Mouse (Mus musculus) spleen, adult 2 months (tissue): ENCODE measurements at regions not wholly inside any gene's neighbourhood (a gene's known extent, or its start where the extent isn't known, plus 50 kb on each side); places are given as distances from the start of the nearest gene placed in this dataset.

Source experiments
- DNase-seq, 2 experiments: peaks; one replicate each; pipeline versions ENCODE4 v3.0.0 to v3.0.0-alpha.2; 2012 to 2021; ENCODE audit warnings: low spot score in 2 of 2, low read depth in 1 of 2
- H3K27ac ChIP-seq: fragments of 200-500 bp; 2 replicates; pipeline ENCODE4 v1.5.1; 2012; ENCODE audit warnings: low read length, inconsistent platforms; ENCODE audit not compliant: insufficient read depth
- H3K27me3 ChIP-seq: fragments of 200-500 bp; 2 replicates; pipeline ENCODE4 v1.6.1; 2012; ENCODE audit warnings: mild to moderate bottlenecking, moderate library complexity, low read length, inconsistent platforms; ENCODE audit not compliant: control insufficient read depth, insufficient read depth
- H3K36me3 ChIP-seq: fragments of 200-500 bp; 2 replicates; pipeline ENCODE4 v1.6.1; 2012; ENCODE audit warnings: mild to moderate bottlenecking, low read length, inconsistent platforms; ENCODE audit not compliant: control insufficient read depth, insufficient read depth
- H3K4me1 ChIP-seq: fragments of 200-500 bp; 2 replicates; pipeline ENCODE4 v1.6.1; 2011; ENCODE audit warnings: inconsistent platforms; ENCODE audit not compliant: control insufficient read depth, insufficient read depth, insufficient read length
- H3K4me3 ChIP-seq: fragments of 200-500 bp; 2 replicates; pipeline ENCODE4 v1.5.1; 2011; ENCODE audit warnings: mild to moderate bottlenecking, inconsistent platforms; ENCODE audit not compliant: insufficient read depth, insufficient read length; ENCODE audit errors: extremely low read depth
- CTCF ChIP-seq: fragments of 200-500 bp; IDR thresholded peaks from 2 replicates; pipeline ENCODE4 v1.5.1; 2011; ENCODE audit warnings: mild to moderate bottlenecking, inconsistent platforms; ENCODE audit not compliant: insufficient read depth, insufficient read length, insufficient replicate concordance; ENCODE audit errors: extremely low read depth
- POLR2A ChIP-seq: fragments of 200-500 bp; IDR thresholded peaks from 2 replicates; pipeline ENCODE4 v1.6.1; 2011; ENCODE audit warnings: low read depth, low read length, inconsistent platforms
- WGBS: fragments of 180-500 bp; shearing (Covaris S2); methylation state at CpG from one replicate; pipeline ENCODE4 v1.1.7; 2018; 5-methylcytosine and 5-hydroxymethylcytosine counted together

GRCm38 (mm10) chr9:88082931-88083479 is 244.0 kb upstream of the Nt5e start:
- WGBS, result 52% methylated on average over 5 of the region's 5 CpGs
- H3K4me3 ChIP-seq, result no peak overlapping the region

GRCm38 (mm10) chr9:88085181-88085816 is 241.7 kb upstream of the Nt5e start:
- H3K27ac ChIP-seq, result no peak overlapping the region
- no peak overlapping the region for H3K4me3 ChIP-seq
- TF ChIP-seq CTCF, result no peak
- no peak for TF ChIP-seq POLR2A
- H3K4me1 ChIP-seq, result no peaks in the 10 kb centered on the region
- no peaks in the 10 kb centered on the region for H3K27me3 ChIP-seq
- DNase-seq, result no peak
- WGBS, result 90% methylated on average over 11 of the region's 11 CpGs
- H3K36me3 ChIP-seq, result no peaks in the 10 kb centered on the region

More at GRCm38 (mm10) chr9:88082931-88083479, 244.0 kb upstream of the Nt5e start:
- TF ChIP-seq POLR2A, result no peak
- TF ChIP-seq CTCF, result no peak
- Histone ChIP-seq H3K27ac (no peak overlapping the region), H3K36me3 (no peaks in the 10 kb centered on the region), H3K4me1 (no peaks in the 10 kb centered on the region), H3K27me3 (no peaks in the 10 kb centered on the region)
- no peak for DNase-seq

GRCm38 (mm10) chr9:88085866-88086265 is 241.1 kb upstream of the Nt5e start:
- Histone ChIP-seq H3K27ac (no peak overlapping the region), H3K4me1 (no peaks in the 10 kb centered on the region), H3K36me3 (no peaks in the 10 kb centered on the region), H3K4me3 (no peak overlapping the region), H3K27me3 (no peaks in the 10 kb centered on the region)
- TF ChIP-seq POLR2A (no peak), CTCF (no peak)
- no peak for DNase-seq
- 68% methylated on average over 3 of the region's 3 CpGs for WGBS

- TF ChIP-seq CTCF, result no peak
- no peak for TF ChIP-seq POLR2A
- no peaks in the 10 kb centered on the region for H3K36me3 ChIP-seq
- H3K27me3 ChIP-seq, result no peaks in the 10 kb centered on the region
- no peak overlapping the region for H3K4me3 ChIP-seq
- WGBS, result 59% methylated on average over 8 of the region's 8 CpGs
- no peak for DNase-seq
- H3K27ac ChIP-seq, result no peak overlapping the region
- no peaks in the 10 kb centered on the region for H3K4me1 ChIP-seq
Observed at GRCm38 (mm10) chr9:88091781-88092527, 235.0 kb upstream of the Nt5e start.

- Histone ChIP-seq H3K27me3 (no peaks in the 10 kb centered on the region), H3K27ac (no peak overlapping the region), H3K36me3 (no peaks in the 10 kb centered on the region), H3K4me3 (no peak overlapping the region), H3K4me1 (no peaks in the 10 kb centered on the region)
- no peak for TF ChIP-seq CTCF
- no peak for TF ChIP-seq POLR2A
- WGBS, result 84% methylated on average over 4 of the region's 4 CpGs
- no peak for DNase-seq
Observed at GRCm38 (mm10) chr9:88092561-88092960, 234.4 kb upstream of the Nt5e start.

- 72% methylated on average over 1 of the region's 1 CpGs for WGBS
- TF ChIP-seq CTCF (no peak), POLR2A (no peak)
- H3K4me1 ChIP-seq, result no peaks in the 10 kb centered on the region
Observed at GRCm38 (mm10) chr9:88113094-88113493, 213.9 kb upstream of the Nt5e start.

GRCm38 (mm10) chr9:88120536-88120935 is 206.5 kb upstream of the Nt5e start:
- H3K27ac ChIP-seq, result no peak overlapping the region
- 91% methylated on average over 5 of the region's 5 CpGs for WGBS
- H3K4me1 ChIP-seq, result no peaks in the 10 kb centered on the region
- no peak for DNase-seq
- no peaks in the 10 kb centered on the region for H3K36me3 ChIP-seq
- no peak overlapping the region for H3K4me3 ChIP-seq
- TF ChIP-seq CTCF (no peak), POLR2A (no peak)
- no peaks in the 10 kb centered on the region for H3K27me3 ChIP-seq

More at GRCm38 (mm10) chr9:88113094-88113493, 213.9 kb upstream of the Nt5e start:
- no peak overlapping the region for H3K27ac ChIP-seq
- no peaks in the 10 kb centered on the region for H3K27me3 ChIP-seq
- H3K4me3 ChIP-seq, result no peak overlapping the region
- DNase-seq, result no peak
- no peaks in the 10 kb centered on the region for H3K36me3 ChIP-seq
